Mouse (Mus musculus): Measurements from ENCODE around the gene Klrb1a. TPM values are rescaled to one million over a fixed set of nuclear protein-coding genes. Genes with fewer than 3 reads are reported as not detected.
"Not testable (repeated sequence)": the region's sequence is repeated elsewhere in the genome, so short reads cannot be mapped to it uniquely, and the experiment has no call there.

Klrb1a gene
- 0.29 TPM for polyA plus RNA-seq (2012; fragmentation: generic; extraction: Trizol)

- not testable (repeated sequence) for H3ac ChIP-seq (ENCODE audit: control insufficient read depth, insufficient read length); H3K79me2 ChIP-seq (ENCODE audit: control insufficient read depth, insufficient read depth); H3K4me3 ChIP-seq; H3K36me3 ChIP-seq (ENCODE audit: control insufficient read depth, insufficient read depth); H3K27me3 ChIP-seq (ENCODE audit: control insufficient read depth, insufficient read depth, insufficient read length); H3K4me2 ChIP-seq (ENCODE audit: low read depth)
These were observed at the start of gene Klrb1a for GRCm38 (mm10) chr6:128623433-128623832. Gene Klrb1a, minus strand, starts transcription at chr6:128623533.

GRCm38 (mm10) chr6:128669936-128670335 lies 46.6 kb upstream of the Klrb1a start:
- Histone ChIP-seq H3K4me2 (ENCODE audit: low read depth) (no peak overlapping the region), H3K36me3 (ENCODE audit: control insufficient read depth, insufficient read depth) (no peaks in the 10 kb centered on the region), H3K27me3 (ENCODE audit: control insufficient read depth, insufficient read depth, insufficient read length) (no peaks in the 10 kb centered on the region), H3ac (ENCODE audit: control insufficient read depth, insufficient read length) (no peak overlapping the region), H3K79me2 (ENCODE audit: control insufficient read depth, insufficient read depth) (no peaks in the 10 kb centered on the region), H3K4me3 (no peak overlapping the region)
- TF ChIP-seq MYOG (IDR thresholded peaks at IDR 0.05; ENCODE audit: control insufficient read depth in 1 of 3, insufficient read depth in 1 of 3, insufficient read length in 2 of 3, low read depth in 2 of 3) (no peak), POLR2A (IDR thresholded peaks at IDR 0.05; ENCODE audit: insufficient read length, low read depth) (no peak), MYOD1 (IDR thresholded peaks at IDR 0.05; ENCODE audit: control insufficient read depth in 1 of 3, insufficient read length in 2 of 3, low read depth in 2 of 3) (no peak), TCF12 (IDR thresholded peaks at IDR 0.05; ENCODE audit: insufficient read depth, poor library complexity, severe bottlenecking) (no peak), POLR2AphosphoS2 (IDR thresholded peaks at IDR 0.05; ENCODE audit: insufficient read length, low read depth) (no peak), CEBPB (IDR thresholded peaks at IDR 0.05; ENCODE audit: insufficient read depth, poor library complexity, severe bottlenecking) (no peak), REST (IDR thresholded peaks at IDR 0.05; ENCODE audit: insufficient read depth, insufficient read length) (no peak), SRF (IDR thresholded peaks at IDR 0.05; ENCODE audit: control insufficient read depth, insufficient read length, low read depth) (no peak), E2F4 (IDR thresholded peaks at IDR 0.05; ENCODE audit: insufficient read depth) (no peak), MAX (IDR thresholded peaks at IDR 0.05; ENCODE audit: low read depth) (no peak), USF1 (IDR thresholded peaks at IDR 0.05; ENCODE audit: low read depth) (no peak), TCF3 (IDR thresholded peaks at IDR 0.05; ENCODE audit: insufficient read length, low read depth) (no peak)

GRCm38 (mm10) chr6:128662206-128662605 lies 38.9 kb upstream of the Klrb1a start, which contains the start of gene Clec2h:
Gene Clec2h, plus strand, starts transcription at chr6:128662385.
- Histone ChIP-seq H3K4me2 (ENCODE audit: low read depth) (no peak within 1 kb of the TSS), H3K79me2 (ENCODE audit: control insufficient read depth, insufficient read depth) (no peaks in the 10 kb centered on the region), H3ac (ENCODE audit: control insufficient read depth, insufficient read length) (no peak within 1 kb of the TSS), H3K4me3 (no peak within 1 kb of the TSS), H3K36me3 (ENCODE audit: control insufficient read depth, insufficient read depth) (no peaks in the 10 kb centered on the region), H3K27me3 (ENCODE audit: control insufficient read depth, insufficient read depth, insufficient read length) (no peaks in the 10 kb centered on the region)
- TF ChIP-seq REST (IDR thresholded peaks at IDR 0.05; ENCODE audit: insufficient read depth, insufficient read length), result no peak
- no peak for TF ChIP-seq MAX (IDR thresholded peaks at IDR 0.05; ENCODE audit: low read depth)
- no peak for TF ChIP-seq MYOG (IDR thresholded peaks at IDR 0.05; ENCODE audit: control insufficient read depth in 1 of 3, insufficient read depth in 1 of 3, insufficient read length in 2 of 3, low read depth in 2 of 3)
- no peak for TF ChIP-seq CEBPB (IDR thresholded peaks at IDR 0.05; ENCODE audit: insufficient read depth, poor library complexity, severe bottlenecking)
- no peak for TF ChIP-seq TCF3 (IDR thresholded peaks at IDR 0.05; ENCODE audit: insufficient read length, low read depth)
- TF ChIP-seq SRF (IDR thresholded peaks at IDR 0.05; ENCODE audit: control insufficient read depth, insufficient read length, low read depth), result no peak
- TF ChIP-seq E2F4 (IDR thresholded peaks at IDR 0.05; ENCODE audit: insufficient read depth), result no peak
- no peak for TF ChIP-seq TCF12 (IDR thresholded peaks at IDR 0.05; ENCODE audit: insufficient read depth, poor library complexity, severe bottlenecking)
- no peak for TF ChIP-seq POLR2A (IDR thresholded peaks at IDR 0.05; ENCODE audit: insufficient read length, low read depth)
- TF ChIP-seq USF1 (IDR thresholded peaks at IDR 0.05; ENCODE audit: low read depth), result no peak
- no peak for TF ChIP-seq MYOD1 (IDR thresholded peaks at IDR 0.05; ENCODE audit: control insufficient read depth in 1 of 3, insufficient read length in 2 of 3, low read depth in 2 of 3)
- no peak for TF ChIP-seq POLR2AphosphoS2 (IDR thresholded peaks at IDR 0.05; ENCODE audit: insufficient read length, low read depth)

- Histone ChIP-seq H3ac (ENCODE audit: control insufficient read depth, insufficient read length) (no peak overlapping the region), H3K36me3 (ENCODE audit: control insufficient read depth, insufficient read depth) (no peaks in the 10 kb centered on the region)
- TF ChIP-seq POLR2AphosphoS2 (IDR thresholded peaks at IDR 0.05; ENCODE audit: insufficient read length, low read depth) (no peak), TCF3 (IDR thresholded peaks at IDR 0.05; ENCODE audit: insufficient read length, low read depth) (no peak)
These were observed 37.9 kb upstream of the Klrb1a start for GRCm38 (mm10) chr6:128661249-128661648.

GRCm38 (mm10) chr6:128652938-128653337 lies 29.6 kb upstream of the Klrb1a start:
- no peaks in the 10 kb centered on the region for H3K27me3 ChIP-seq (ENCODE audit: control insufficient read depth, insufficient read depth, insufficient read length)
- no peak overlapping the region for H3K4me2 ChIP-seq (ENCODE audit: low read depth)
- TF ChIP-seq E2F4 (IDR thresholded peaks at IDR 0.05; ENCODE audit: insufficient read depth), result no peak
- no peak for TF ChIP-seq MYOD1 (IDR thresholded peaks at IDR 0.05; ENCODE audit: control insufficient read depth in 1 of 3, insufficient read length in 2 of 3, low read depth in 2 of 3)
- TF ChIP-seq TCF3 (IDR thresholded peaks at IDR 0.05; ENCODE audit: insufficient read length, low read depth), result no peak
- TF ChIP-seq USF1 (IDR thresholded peaks at IDR 0.05; ENCODE audit: low read depth), result no peak
- TF ChIP-seq MYOG (IDR thresholded peaks at IDR 0.05; ENCODE audit: control insufficient read depth in 1 of 3, insufficient read depth in 1 of 3, insufficient read length in 2 of 3, low read depth in 2 of 3), result no peak
- TF ChIP-seq REST (IDR thresholded peaks at IDR 0.05; ENCODE audit: insufficient read depth, insufficient read length), result no peak
- no peak for TF ChIP-seq MAX (IDR thresholded peaks at IDR 0.05; ENCODE audit: low read depth)
- no peak for TF ChIP-seq SRF (IDR thresholded peaks at IDR 0.05; ENCODE audit: control insufficient read depth, insufficient read length, low read depth)
- no peak for TF ChIP-seq POLR2AphosphoS2 (IDR thresholded peaks at IDR 0.05; ENCODE audit: insufficient read length, low read depth)
- no peak for TF ChIP-seq POLR2A (IDR thresholded peaks at IDR 0.05; ENCODE audit: insufficient read length, low read depth)
- no peak for TF ChIP-seq CEBPB (IDR thresholded peaks at IDR 0.05; ENCODE audit: insufficient read depth, poor library complexity, severe bottlenecking)
- TF ChIP-seq TCF12 (IDR thresholded peaks at IDR 0.05; ENCODE audit: insufficient read depth, poor library complexity, severe bottlenecking), result no peak
- no peak overlapping the region for H3K4me3 ChIP-seq
- H3K36me3 ChIP-seq (ENCODE audit: control insufficient read depth, insufficient read depth), result no peaks in the 10 kb centered on the region
- H3K79me2 ChIP-seq (ENCODE audit: control insufficient read depth, insufficient read depth), result no peaks in the 10 kb centered on the region
- no peak overlapping the region for H3ac ChIP-seq (ENCODE audit: control insufficient read depth, insufficient read length)

More at GRCm38 (mm10) chr6:128661249-128661648, 37.9 kb upstream of the Klrb1a start:
- Histone ChIP-seq H3K79me2 (ENCODE audit: control insufficient read depth, insufficient read depth) (no peaks in the 10 kb centered on the region), H3K4me2 (ENCODE audit: low read depth) (no peak overlapping the region), H3K27me3 (ENCODE audit: control insufficient read depth, insufficient read depth, insufficient read length) (no peaks in the 10 kb centered on the region), H3K4me3 (no peak overlapping the region)

- H3K79me2 ChIP-seq (ENCODE audit: control insufficient read depth, insufficient read depth); H3K4me3 ChIP-seq; H3K36me3 ChIP-seq (ENCODE audit: control insufficient read depth, insufficient read depth); H3ac ChIP-seq (ENCODE audit: control insufficient read depth, insufficient read length); H3K4me2 ChIP-seq (ENCODE audit: low read depth); H3K27me3 ChIP-seq (ENCODE audit: control insufficient read depth, insufficient read depth, insufficient read length): not testable (repeated sequence)
These were observed 27.5 kb upstream of the Klrb1a start for GRCm38 (mm10) chr6:128650827-128651226.

All from myocyte (in vitro differentiated cells).